Mouse (Mus musculus) megakaryocyte, embryonic 14.5 days (primary cell): ENCODE data around the gene Rgs14.

ENCODE experiments used
- FLI1 ChIP-seq: IDR thresholded peaks from 2 replicates; pipeline ENCODE4 v1.6.1; 2012; ENCODE audit warnings: low read length, inconsistent platforms, mixed read lengths
- GATA1 ChIP-seq: IDR thresholded peaks from 3 replicates; pipeline ENCODE4 v1.6.1; 2012; ENCODE audit warnings: mixed read lengths, low read length, inconsistent platforms, borderline replicate concordance

DNA sequence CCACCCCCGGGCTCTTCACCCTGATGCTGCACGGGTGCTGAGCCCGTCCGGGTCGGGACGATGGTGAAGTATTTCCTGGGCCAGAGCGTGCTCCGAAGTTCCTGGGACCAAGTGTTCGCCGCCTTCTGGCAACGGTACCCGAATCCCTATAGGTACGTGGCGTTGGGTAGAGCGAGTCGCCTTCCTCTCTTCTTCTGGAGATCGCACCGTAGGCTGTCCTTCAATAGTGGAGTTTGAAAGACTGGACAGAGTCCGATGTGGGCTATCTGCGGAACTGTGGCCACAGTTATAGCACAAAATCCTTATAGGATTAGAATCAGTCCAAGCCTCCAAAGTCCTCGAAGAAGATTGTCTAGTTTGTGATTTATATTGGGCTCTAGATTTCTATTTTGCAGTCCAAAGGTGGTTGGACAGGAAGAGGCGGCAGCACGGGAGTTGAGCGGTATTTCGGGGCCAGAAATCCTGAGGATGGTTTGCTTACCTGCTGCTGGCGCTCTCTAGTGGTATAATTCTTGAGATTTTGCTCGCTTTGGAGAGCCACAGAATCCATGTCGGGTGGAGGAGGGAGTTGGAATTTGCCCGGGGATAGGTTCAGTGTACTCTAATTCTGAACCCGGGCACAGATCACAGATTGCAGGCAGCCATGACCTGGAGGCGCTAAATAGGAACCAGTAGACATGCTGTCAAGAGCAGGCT lies 47.3 kb upstream of the Rgs14 start:
- TF ChIP-seq GATA1, result no peak
- no peak for TF ChIP-seq FLI1
